Mouse (Mus musculus) neural tube, embryonic 13.5 days (tissue): Measurements from ENCODE around the gene Cyb5r1. TPM values are rescaled to one million over a fixed set of nuclear protein-coding genes. Genes with fewer than 3 reads are reported as not detected.

Experiments used
- ATAC-seq: fragments of 200-750 bp; cut with Nextera tagmentation; 2 replicates; pipeline ENCODE4 v1.8.0; 2017; ENCODE audit warnings: low read depth, mild to moderate bottlenecking, moderate TSS enrichment, moderate library complexity
- H3K27ac ChIP-seq: fragments of 300-500 bp; sonication (generic); replicated peaks from 2 replicates; pipeline ENCODE4 v1.5.1; 2015; ENCODE audit warnings: moderate library complexity, mild to moderate bottlenecking, inconsistent platforms
- H3K27me3 ChIP-seq: fragments of 300-500 bp; sonication (generic); 2 replicates; pipeline ENCODE4 v1.6.1; 2015; ENCODE audit warnings: mild to moderate bottlenecking, inconsistent platforms
- H3K36me3 ChIP-seq: fragments of 300-500 bp; sonication (generic); 2 replicates; pipeline ENCODE4 v1.6.1; 2015; ENCODE audit warnings: mild to moderate bottlenecking, inconsistent platforms
- H3K4me1 ChIP-seq: fragments of 300-500 bp; sonication (generic); replicated peaks from 2 replicates; pipeline ENCODE4 v1.6.1; 2015; ENCODE audit warnings: inconsistent platforms
- H3K4me2 ChIP-seq: fragments of 300-500 bp; sonication (generic); 2 replicates; pipeline ENCODE4 v1.6.1; 2015; ENCODE audit warnings: inconsistent platforms, mild to moderate bottlenecking, moderate library complexity
- H3K4me3 ChIP-seq: fragments of 300-500 bp; sonication (generic); 2 replicates; pipeline ENCODE4 v1.5.1; 2015; ENCODE audit warnings: mild to moderate bottlenecking, inconsistent platforms
- H3K9ac ChIP-seq: fragments of 300-500 bp; sonication (generic); 2 replicates; pipeline ENCODE4 v1.6.1; 2015; ENCODE audit warnings: moderate library complexity, mild to moderate bottlenecking, inconsistent platforms
- H3K9me3 ChIP-seq: fragments of 300-500 bp; sonication (generic); 2 replicates; pipeline ENCODE4 v1.6.1; 2016; ENCODE audit warnings: inconsistent platforms
- WGBS: fragments of 180-500 bp; shearing (Covaris S2); methylation state at CpG from one replicate; pipeline ENCODE4 v1.1.7; 2015; 5-methylcytosine and 5-hydroxymethylcytosine counted together
- polyA plus RNA-seq: library from polyadenylated mRNA; unstranded; fragments of >200 nt; fragmentation: Nextera tagmentation; extraction: Ambion mirVana; gene quantifications from 2 replicates; pipeline ENCODE4 v1.2.1, GENCODE M21; 2015

Cyb5r1 gene
- polyA plus RNA-seq, 1 experiment from 2014 or later = 24.7 TPM

DNA sequence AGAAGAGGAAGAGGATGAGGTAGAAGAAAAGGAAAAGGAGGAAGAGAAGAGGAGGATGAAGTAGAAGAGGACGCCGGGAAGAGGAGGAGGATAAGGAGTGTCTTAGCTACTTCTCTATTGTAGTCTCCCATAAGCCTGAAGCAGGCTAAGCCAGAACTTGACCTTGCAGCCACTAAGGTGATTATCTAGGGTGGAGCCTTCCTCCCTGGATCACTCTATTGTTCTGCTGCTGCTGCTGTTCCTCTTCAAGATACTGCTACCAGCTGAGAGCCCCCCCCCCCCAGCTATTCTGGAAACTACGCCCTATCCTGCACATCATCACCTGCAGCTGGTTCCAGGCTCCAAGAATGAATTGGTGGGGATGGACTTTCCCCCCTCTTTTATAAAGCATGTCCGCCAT is 20.8 kb upstream of the Cyb5r1 start:
- Histone ChIP-seq H3K27me3 (no peaks in the 10 kb centered on the region), H3K9me3 (no peaks in the 10 kb centered on the region), H3K4me3 (no peak overlapping the region), H3K9ac (no peak overlapping the region), H3K36me3 (no peaks in the 10 kb centered on the region), H3K4me1 (peaks cover 10% of the 10 kb centered on the region), H3K27ac (no peak overlapping the region), H3K4me2 (no peak overlapping the region)
- 79% methylated on average over 4 of the region's 4 CpGs for WGBS
- ATAC-seq = no peak

- Histone ChIP-seq H3K27ac (no peak overlapping the region), H3K4me1 (peaks cover 10% of the 10 kb centered on the region), H3K9ac (no peak overlapping the region), H3K27me3 (no peaks in the 10 kb centered on the region), H3K4me3 (no peak overlapping the region), H3K9me3 (no peaks in the 10 kb centered on the region), H3K36me3 (no peaks in the 10 kb centered on the region), H3K4me2 (no peak overlapping the region)
- ATAC-seq = no peak
These were observed 20.2 kb upstream of the Cyb5r1 start for GRCm38 (mm10) chr1:134385176-134385575.

DNA sequence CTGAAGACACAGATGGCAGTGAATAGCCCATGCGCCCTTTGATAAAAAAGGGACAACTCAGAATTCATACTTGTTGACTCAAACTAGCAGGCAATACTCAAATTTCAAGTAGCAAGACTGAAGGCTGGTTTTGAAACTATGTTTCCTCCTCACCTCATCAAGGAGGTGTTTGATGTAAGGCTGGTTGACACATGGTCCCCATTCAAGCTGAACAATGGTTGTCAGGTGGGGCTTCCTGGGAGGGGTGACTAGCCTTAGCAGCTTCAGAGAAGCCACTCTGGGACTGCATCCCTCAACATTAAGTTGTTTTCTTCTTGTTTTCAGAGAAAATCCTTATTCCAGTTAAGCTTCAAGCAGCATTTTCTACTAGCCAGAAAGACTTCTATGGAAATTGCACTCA is 19.7 kb upstream of the Cyb5r1 start, which contains the start of gene 4933406M09Rik:
4933406M09Rik (plus strand) TSS at position 275 of the 400 bp plus-strand sequence.
- Histone ChIP-seq H3K27me3 (no peaks in the 10 kb centered on the region), H3K27ac (no peak within 1 kb of the TSS), H3K4me2 (no peak within 1 kb of the TSS), H3K9ac (no peak within 1 kb of the TSS), H3K4me3 (no peak within 1 kb of the TSS), H3K4me1 (peaks cover 10% of the 10 kb centered on the region), H3K9me3 (no peaks in the 10 kb centered on the region), H3K36me3 (no peaks in the 10 kb centered on the region)
- ATAC-seq = no peak
- 94% methylated on average over 1 of the region's 1 CpGs for whole genome bisulfite sequencing

GRCm38 (mm10) chr1:134393827-134394226 is 11.5 kb upstream of the Cyb5r1 start:
- Histone ChIP-seq H3K27ac (no peak overlapping the region), H3K4me1 (no peaks in the 10 kb centered on the region), H3K27me3 (no peaks in the 10 kb centered on the region), H3K4me3 (no peak overlapping the region), H3K4me2 (no peak overlapping the region), H3K9ac (no peak overlapping the region), H3K36me3 (no peaks in the 10 kb centered on the region), H3K9me3 (no peaks in the 10 kb centered on the region)
- 67% methylated on average over 5 of the region's 5 CpGs for WGBS
- ATAC-seq = no peak

GRCm38 (mm10) chr1:134398210-134398609 is 7.1 kb upstream of the Cyb5r1 start:
- no peaks in the 10 kb centered on the region for H3K27me3 ChIP-seq
- H3K27ac ChIP-seq = no peak overlapping the region
- no peaks in the 10 kb centered on the region for H3K36me3 ChIP-seq
- no peaks in the 10 kb centered on the region for H3K9me3 ChIP-seq
- H3K4me2 ChIP-seq = no peak overlapping the region
- no peak overlapping the region for H3K9ac ChIP-seq
- 89% methylated on average over 12 of the region's 12 CpGs for WGBS
- no peaks in the 10 kb centered on the region for H3K4me1 ChIP-seq
- no peak overlapping the region for H3K4me3 ChIP-seq
- no peak for ATAC-seq

DNA sequence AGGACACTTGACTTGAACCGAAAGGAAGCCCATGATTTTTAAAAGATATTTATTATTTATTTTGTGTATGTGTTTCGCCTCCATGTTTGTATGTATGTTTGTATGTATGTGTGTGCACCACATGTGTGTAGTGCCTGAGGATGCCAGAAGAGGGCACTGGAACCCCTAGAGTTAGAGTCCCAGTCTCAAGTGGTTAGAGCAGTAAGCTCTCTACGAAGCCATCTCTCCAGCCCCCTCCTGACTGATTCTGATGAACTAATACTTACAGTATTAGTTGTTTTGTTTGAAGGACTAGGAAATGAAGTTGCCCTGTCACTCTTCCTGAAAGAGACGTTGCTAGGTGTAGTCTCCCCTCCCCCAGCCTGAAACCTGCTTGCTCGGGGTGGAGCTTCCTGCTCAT is 5.6 kb upstream of the Cyb5r1 start:
- Histone ChIP-seq H3K4me2 (no peak overlapping the region), H3K9ac (no peak overlapping the region), H3K9me3 (no peaks in the 10 kb centered on the region), H3K4me3 (no peak overlapping the region), H3K36me3 (no peaks in the 10 kb centered on the region), H3K4me1 (no peaks in the 10 kb centered on the region), H3K27me3 (no peaks in the 10 kb centered on the region), H3K27ac (no peak overlapping the region)
- ATAC-seq = no peak
- 66% methylated on average over 5 of the region's 5 CpGs for WGBS

DNA sequence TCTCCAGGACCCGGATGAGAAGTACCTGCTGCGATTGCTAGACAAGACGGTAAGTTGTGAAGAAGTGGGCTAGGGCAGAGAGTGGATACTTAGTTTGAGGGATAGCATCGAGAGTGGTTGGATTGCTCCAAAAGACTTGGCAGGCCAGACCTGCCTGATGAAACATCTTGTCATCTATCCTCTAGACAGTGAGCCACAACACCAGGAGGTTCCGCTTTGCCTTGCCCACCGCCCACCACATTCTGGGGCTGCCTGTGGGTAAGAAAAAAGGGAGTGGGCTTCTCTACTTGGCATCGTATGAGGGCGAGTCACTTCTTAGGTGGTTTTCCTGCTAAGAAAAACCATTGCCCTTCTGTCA is 1.0 kb downstream of the Cyb5r1 start:
- Histone ChIP-seq H3K27me3 (no peaks in the 10 kb centered on the region), H3K27ac (no peak overlapping the region), H3K9ac (peak overlapping the region; percentile 75), H3K36me3 (peaks cover 31% of the 10 kb centered on the region), H3K9me3 (no peaks in the 10 kb centered on the region), H3K4me2 (peak overlapping the region; percentile 72), H3K4me1 (peaks cover 10% of the 10 kb centered on the region), H3K4me3 (peak overlapping the region; percentile 60)
- 35% methylated on average over 8 of the region's 8 CpGs for WGBS
- no peak; the same call in 1 of the 2 replicates for ATAC-seq

GRCm38 (mm10) chr1:134408080-134408479 is 2.7 kb downstream of the Cyb5r1 start:
- Histone ChIP-seq H3K9ac (no peak overlapping the region), H3K36me3 (peaks cover 33% of the 10 kb centered on the region), H3K27ac (no peak overlapping the region), H3K4me1 (peaks cover 10% of the 10 kb centered on the region), H3K9me3 (no peaks in the 10 kb centered on the region), H3K4me3 (no peak overlapping the region), H3K4me2 (no peak overlapping the region), H3K27me3 (no peaks in the 10 kb centered on the region)
- WGBS = 70% methylated on average over 8 of the region's 8 CpGs
- ATAC-seq = no peak

DNA sequence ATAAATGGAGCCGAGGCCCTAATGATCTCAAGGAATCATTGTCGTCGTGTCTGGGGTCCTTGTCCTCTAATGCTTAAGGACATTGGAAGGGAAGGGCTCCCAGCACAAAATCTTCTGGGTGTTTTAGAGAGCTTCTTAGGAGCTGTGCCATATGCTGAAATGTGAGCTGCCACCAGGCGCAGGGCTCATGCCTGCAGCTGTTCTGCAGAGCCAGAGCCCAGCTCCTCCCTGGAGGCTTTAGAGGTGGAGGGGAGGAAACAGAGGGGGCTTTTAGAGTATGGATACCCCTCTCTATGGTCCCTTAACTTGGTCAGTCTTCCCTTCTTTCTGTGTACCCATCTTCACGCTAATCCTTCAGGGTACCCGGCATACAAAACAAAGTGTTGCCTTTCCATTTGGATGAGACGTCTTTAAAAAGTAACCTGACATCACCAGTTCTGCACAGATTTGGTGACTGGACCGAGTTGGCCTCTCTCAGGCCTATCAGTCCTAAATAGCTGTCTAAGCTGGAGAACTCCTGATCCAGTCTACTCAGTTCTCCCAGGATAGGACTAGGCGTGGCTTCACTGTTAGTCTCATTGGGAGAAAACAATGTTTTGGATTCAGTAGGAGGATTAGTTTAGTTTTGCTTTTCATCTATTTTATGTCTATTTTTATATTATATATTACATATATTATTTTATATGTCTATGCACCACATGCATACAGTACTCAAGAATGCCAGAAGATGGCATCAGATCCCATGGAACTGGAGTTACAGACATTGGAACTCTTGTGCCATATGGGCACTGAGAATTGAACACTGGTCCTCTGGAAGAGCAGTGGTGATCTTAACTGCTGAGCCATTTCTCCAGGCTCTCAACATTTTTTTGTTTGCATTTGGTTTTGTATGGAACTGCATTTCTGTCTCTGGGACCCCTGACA is 6.6 kb downstream of the Cyb5r1 start:
- Histone ChIP-seq H3K9me3 (no peaks in the 10 kb centered on the region), H3K4me3 (no peak overlapping the region), H3K4me2 (no peak overlapping the region), H3K36me3 (peaks cover 33% of the 10 kb centered on the region), H3K4me1 (peaks cover 22% of the 10 kb centered on the region), H3K27ac (no peak overlapping the region), H3K27me3 (no peaks in the 10 kb centered on the region), H3K9ac (no peak overlapping the region)
- WGBS = 83% methylated on average over 9 of the region's 9 CpGs
- ATAC-seq = no peak

DNA sequence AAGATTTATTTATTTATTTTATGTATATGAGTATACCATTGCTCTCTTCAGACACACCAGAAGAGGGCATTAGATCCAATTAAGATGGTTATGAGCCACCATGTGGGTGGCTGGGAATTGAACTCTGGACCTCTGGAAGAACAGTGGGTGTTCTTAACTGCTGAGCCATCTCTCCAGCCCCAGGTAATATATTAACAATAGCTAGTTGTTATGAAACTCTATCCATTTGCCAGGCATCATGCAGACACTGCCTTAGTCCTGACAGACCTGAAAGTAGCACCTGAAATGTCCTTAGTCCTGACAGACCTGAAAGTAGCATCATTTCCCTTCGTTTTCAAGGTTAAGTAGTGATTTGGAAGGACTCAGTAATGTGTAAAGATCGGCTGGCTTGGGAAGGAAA is 8.7 kb downstream of the Cyb5r1 start:
- no peak overlapping the region for H3K4me3 ChIP-seq
- peak overlapping the region; percentile 96; the same call in 1 of the 2 replicates for H3K27ac ChIP-seq
- H3K9ac ChIP-seq = no peak overlapping the region
- peak overlapping the region; percentile 81; the same call in 1 of the 2 replicates for H3K4me2 ChIP-seq
- WGBS = 54% methylated on average over 2 of the region's 2 CpGs
- peaks cover 41% of the 10 kb centered on the region for H3K4me1 ChIP-seq
- H3K27me3 ChIP-seq = no peaks in the 10 kb centered on the region
- ATAC-seq = no peak
- H3K36me3 ChIP-seq = peaks cover 21% of the 10 kb centered on the region
- H3K9me3 ChIP-seq = no peaks in the 10 kb centered on the region

DNA sequence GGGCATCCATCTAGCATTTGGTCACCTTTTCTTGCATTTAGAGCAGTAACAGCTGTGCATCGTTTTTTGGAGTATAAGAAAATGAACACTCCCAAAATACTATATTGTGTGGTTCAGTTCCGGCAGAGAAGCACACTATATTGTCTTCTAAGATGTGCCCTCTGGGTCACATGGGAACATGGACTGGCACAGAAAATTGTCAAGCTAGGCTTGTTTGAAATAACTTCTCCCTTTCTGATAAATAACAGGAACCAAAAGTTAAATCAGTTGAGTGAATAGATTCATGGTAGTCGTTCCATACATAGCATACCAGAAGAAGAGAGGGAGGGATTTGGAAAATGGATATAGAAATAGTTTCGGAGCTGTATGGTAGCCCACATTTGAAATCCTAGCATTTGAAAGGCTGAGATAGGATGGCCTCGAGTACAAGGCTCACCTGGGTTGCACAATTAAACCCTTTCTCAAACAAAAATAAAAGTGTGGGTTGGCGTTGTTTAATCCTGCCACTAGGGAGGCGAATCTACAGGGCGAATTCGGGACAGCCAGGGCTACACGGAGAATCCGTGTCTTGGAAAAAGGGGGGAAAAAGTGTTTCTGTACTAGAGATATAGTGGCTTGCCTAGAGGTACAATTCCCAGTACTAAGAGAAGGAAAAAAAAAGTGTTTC is 9.3 kb downstream of the Cyb5r1 start:
- Histone ChIP-seq H3K27me3 (no peaks in the 10 kb centered on the region), H3K9ac (peak overlapping the region; percentile 67), H3K4me1 (peaks cover 47% of the 10 kb centered on the region), H3K4me2 (peak overlapping the region; percentile 81), H3K9me3 (no peaks in the 10 kb centered on the region), H3K4me3 (peak overlapping the region; percentile 86), H3K36me3 (peaks cover 15% of the 10 kb centered on the region), H3K27ac (peak overlapping the region; percentile 96)
- peak; percentile 36 for ATAC-seq
- 14% methylated on average over 11 of the region's 11 CpGs for WGBS

GRCm38 (mm10) chr1:134415168-134415831 is 9.9 kb downstream of the Cyb5r1 start, which contains the start of gene Adipor1:
Gene Adipor1, plus strand, starts transcription at chr1:134415378.
- under 1% methylated on average over 72 of the region's 77 CpGs for WGBS
- Histone ChIP-seq H3K4me3 (peak within 1 kb of the TSS; percentile 86), H3K27me3 (no peaks in the 10 kb centered on the region), H3K9ac (peak within 1 kb of the TSS; percentile 93), H3K4me1 (peaks cover 54% of the 10 kb centered on the region), H3K36me3 (peaks cover 9% of the 10 kb centered on the region), H3K4me2 (peak within 1 kb of the TSS; percentile 81), H3K9me3 (no peaks in the 10 kb centered on the region), H3K27ac (peak within 1 kb of the TSS; percentile 96)
- ATAC-seq = peak; percentile 100
